Mouse (Mus musculus): ENCODE data around the gene Ptrh1.

The Ptrh1 gene

GRCm38 (mm10) chr2:32795748-32796418, 20.3 kb downstream of the Ptrh1 start:
- DNase-seq (ENCODE audit: low read depth, low spot score): no peak

- no peak for DNase-seq (ENCODE audit: low read depth, low spot score)
Observed at GRCm38 (mm10) chr2:32798251-32798962, 22.8 kb downstream of the Ptrh1 start.

- no peak for DNase-seq (ENCODE audit: low read depth, low spot score)
Observed at GRCm38 (mm10) chr2:32808816-32809566, 33.4 kb downstream of the Ptrh1 start.

GRCm38 (mm10) chr2:32811959-32812358, 36.4 kb downstream of the Ptrh1 start:
- no peak for DNase-seq (ENCODE audit: low read depth, low spot score)

- DNase-seq (ENCODE audit: low read depth, low spot score): no peak
Observed at GRCm38 (mm10) chr2:32816497-32816896, 40.9 kb downstream of the Ptrh1 start.

GRCm38 (mm10) chr2:32816946-32817581, 41.5 kb downstream of the Ptrh1 start:
- DNase-seq (ENCODE audit: low read depth, low spot score): no peak

- DNase-seq (ENCODE audit: low read depth, low spot score): no peak
Observed at GRCm38 (mm10) chr2:32817589-32817988, 42.0 kb downstream of the Ptrh1 start.

- no peak for DNase-seq (ENCODE audit: low read depth, low spot score)
Observed at GRCm38 (mm10) chr2:32818208-32818607, 42.6 kb downstream of the Ptrh1 start.

GRCm38 (mm10) chr2:32821041-32821802, 45.6 kb downstream of the Ptrh1 start:
- DNase-seq (ENCODE audit: low read depth, low spot score): peak; percentile 61

- DNase-seq (ENCODE audit: low read depth, low spot score): no peak
Observed at GRCm38 (mm10) chr2:32822643-32823042, 47.1 kb downstream of the Ptrh1 start.

GRCm38 (mm10) chr2:32823153-32823552, 47.6 kb downstream of the Ptrh1 start:
- DNase-seq (ENCODE audit: low read depth, low spot score): no peak

- no peak for DNase-seq (ENCODE audit: low read depth, low spot score)
Observed at GRCm38 (mm10) chr2:32823579-32824154, 48.1 kb downstream of the Ptrh1 start.

- DNase-seq (ENCODE audit: low read depth, low spot score): no peak
Observed at GRCm38 (mm10) chr2:32824181-32824580, 48.6 kb downstream of the Ptrh1 start.

- DNase-seq (ENCODE audit: low read depth, low spot score): no peak
Observed at GRCm38 (mm10) chr2:32824778-32825177, 49.2 kb downstream of the Ptrh1 start.

GRCm38 (mm10) chr2:32825796-32826195, 50.2 kb downstream of the Ptrh1 start:
- DNase-seq (ENCODE audit: low read depth, low spot score): no peak
